Mouse (Mus musculus) kidney, postnatal 25 days (tissue): ENCODE results near the gene Slit2.

Experiments used
- DNase-seq, 2 experiments: peaks; one replicate each; pipeline ENCODE4 v3.0.0; 2021; ENCODE audit warnings: mixed read lengths in 2 of 2

Gene Slit2

DNA sequence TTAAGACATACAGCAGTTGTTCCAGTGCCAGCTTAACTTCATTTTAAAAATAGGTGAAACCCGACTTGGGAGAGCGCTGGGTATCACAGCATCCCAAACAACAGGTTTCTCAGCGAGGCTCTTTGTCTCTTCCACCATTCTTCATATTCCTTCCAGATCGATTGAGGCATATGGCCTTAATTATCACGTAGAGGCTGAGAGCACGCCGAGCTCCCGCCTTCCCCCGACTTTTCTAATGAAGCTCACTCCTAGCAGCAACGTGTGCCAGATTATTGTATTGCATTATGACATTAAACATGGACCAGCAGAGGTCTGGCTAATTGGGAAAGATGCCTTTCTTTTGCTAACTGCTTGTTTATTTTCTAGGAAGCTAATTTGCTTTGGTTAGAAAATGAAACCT is 75.7 kb downstream of the Slit2 start:
- peak in 1 of 2 experiments; percentile 24 for DNase-seq

DNA sequence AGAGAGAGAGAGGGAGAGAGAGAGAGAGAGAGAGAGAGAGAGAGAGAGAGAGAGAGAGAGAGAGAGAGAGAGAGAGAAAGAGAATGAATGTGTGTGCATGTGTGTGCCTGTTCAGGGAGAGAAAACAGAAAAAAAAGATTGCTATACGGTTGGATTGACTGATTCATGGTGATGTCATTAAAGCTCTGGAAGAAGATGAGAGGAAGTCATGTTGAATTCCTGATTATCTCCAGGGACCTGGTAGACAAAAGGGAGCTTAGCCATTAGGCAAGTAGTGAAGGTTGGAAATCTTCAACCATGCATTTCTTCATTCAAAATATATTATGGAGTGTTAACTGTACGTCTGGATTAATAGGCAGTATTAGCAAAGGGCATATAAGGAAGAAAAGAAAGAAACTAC is 77.8 kb downstream of the Slit2 start:
- DNase-seq = no peak

DNA sequence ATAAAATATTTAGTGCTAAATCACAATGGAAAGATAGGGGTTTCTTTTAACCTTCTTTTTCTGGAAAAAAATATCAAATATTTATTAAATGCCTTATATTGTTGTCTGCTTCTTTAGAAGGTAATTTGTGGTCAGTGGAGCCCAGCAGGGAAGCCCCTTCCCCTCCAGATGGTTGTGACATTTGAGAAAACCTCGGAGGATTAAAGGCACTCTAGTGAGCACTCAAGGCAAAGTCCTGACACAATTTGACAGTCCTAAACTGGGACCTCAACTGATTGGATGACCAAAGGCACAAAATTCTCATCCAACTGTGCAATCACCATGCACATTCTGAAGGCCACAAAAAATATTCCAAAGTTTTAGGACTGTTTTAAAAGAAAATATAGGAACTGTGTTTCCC is 95.8 kb downstream of the Slit2 start:
- DNase-seq = no peak

DNA sequence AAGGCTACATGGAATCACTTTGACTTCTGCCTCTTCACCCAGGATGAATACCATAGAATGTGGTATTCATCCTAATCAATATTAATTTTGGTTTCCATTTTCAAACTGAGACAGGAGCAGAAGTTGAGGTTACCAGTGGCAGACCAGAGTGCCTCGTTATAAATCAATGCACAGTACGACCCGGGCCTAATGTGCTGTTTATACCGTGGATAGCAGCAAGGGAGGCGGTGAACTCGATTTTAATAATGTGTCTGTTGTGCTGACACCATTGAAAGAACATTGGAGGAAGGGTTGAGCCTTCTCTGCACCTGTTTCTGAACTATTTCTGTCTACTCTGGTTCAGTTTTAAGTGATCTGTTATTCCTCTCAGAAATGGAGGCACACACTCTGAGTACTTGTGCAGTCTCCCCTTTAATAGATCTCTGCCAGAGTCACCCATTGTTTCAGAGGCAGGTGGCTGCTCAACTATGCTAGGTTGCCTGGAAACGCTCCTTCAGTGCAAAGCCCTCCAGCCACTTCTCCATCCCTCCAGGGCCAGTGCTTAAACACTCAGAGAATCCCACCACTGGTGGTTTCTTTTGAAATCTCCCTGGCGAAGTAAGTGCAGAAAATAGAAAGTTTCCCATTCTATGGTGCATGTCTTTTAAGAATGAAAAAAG is 98.4 kb downstream of the Slit2 start:
- DNase-seq = no peak

DNA sequence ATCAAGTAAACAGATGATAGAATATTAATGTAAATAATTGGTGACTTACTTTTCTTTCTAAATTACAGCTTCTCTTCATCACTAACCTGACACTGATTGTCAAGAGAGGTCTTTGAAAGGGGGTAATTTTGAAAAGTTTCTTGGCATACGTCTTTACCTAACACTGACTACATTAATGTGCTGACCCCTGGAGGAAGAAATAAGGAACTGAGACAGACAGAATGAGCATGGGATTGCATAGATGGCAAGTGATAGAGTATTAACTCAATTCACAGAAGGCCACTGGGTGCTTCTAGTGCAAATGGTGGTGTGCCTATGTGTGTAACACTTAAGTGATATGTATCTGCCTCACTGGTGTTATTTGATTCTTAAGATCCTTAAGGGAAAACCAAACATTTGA is 130.5 kb downstream of the Slit2 start:
- DNase-seq = no peak

DNA sequence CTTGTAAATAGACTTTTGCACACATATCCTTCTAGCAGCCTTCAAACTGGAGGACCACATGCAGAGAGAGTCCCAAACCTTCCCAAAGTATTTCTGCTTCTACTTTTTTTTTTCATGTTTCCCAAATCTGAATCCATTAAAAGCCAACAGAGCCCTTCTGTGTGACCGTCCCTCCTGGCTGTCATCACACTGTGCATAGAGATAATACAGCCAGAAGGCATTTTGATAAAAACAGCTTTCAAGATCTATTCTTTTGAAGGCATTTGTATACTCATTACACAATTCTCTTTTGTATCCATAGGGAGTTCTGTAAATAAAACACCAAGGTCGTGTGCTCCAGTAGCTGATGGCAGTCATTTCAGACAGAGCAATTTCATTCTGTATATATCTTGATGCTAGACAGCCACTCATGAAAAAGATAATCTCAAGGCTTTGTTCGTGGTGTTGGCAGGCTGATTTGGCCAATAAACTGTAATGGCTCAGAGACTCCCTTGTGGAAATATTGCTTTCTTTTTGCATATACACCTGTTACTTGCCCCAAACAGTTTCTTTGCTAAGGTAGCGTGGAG is 132.1 kb downstream of the Slit2 start:
- DNase-seq = no peak

DNA sequence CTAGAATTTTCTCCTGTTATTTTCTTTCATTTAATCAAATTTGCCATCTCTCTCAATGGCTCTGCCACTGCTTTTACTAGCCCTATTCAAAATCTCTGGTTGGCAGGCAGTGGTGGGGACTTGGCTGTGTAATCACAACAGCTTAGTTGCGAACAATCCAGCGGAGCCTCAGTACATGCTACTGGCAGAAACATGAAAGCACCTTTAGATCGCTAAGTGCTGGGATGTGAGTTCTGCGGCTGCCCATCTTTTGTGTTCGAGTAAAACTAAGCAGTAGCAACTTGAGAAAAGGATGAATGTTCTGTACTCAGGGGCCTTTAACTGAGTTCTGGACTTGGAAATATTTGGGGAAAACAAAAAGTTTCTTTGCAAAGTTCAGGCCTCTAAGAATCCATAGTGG is 139.7 kb downstream of the Slit2 start:
- DNase-seq = no peak

DNA sequence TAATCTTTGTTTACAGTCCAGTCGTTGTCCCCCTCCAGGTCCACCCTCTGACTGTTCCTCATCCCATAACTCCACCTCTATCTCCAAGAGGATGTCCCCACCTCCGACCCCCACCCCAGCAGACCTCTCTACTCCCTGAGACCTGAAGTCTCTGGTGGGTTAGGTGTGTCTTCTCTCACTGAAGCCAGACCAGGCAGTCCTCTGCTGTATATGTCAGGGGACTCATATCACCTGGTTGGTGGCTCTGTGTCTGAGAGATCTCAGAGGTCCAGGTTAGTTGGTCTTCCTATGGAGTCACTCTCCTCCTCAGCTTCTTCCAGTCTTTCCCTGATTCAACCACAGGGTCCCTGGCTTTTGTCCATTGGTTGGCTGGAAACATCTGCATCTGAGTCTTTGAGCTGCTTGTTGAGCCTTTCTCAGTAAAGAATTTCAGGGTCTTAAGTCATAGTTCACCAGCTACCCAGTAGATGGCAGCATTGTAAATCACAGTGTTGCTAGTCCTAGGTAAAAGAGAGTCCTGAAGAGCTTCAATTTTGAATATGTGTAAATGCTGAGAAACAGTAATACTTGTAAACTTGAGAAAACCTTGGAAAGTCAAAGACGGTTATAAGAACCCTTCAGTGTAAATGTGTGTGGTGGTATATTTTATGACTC is 143.0 kb downstream of the Slit2 start:
- peak in 1 of 2 experiments; percentile 47 for DNase-seq

DNA sequence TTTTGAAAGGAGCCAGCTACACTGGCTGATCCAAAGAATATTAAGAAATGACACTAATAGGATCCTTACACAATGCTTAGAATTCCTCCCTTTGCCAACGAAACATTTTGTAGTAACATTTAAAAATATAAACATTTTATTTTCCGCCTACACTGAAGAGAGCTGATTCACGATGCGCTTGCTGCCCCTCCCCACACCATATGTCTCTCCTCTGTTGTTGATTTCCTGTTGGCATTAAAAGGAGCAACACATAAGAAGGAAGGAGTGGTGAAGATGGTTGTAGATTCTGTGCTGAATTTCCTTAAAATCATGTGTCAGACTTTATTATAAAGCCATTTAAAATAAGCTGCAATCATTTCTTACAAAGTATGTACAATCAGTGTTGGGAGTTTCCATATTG is 147.0 kb downstream of the Slit2 start:
- DNase-seq = no peak

DNA sequence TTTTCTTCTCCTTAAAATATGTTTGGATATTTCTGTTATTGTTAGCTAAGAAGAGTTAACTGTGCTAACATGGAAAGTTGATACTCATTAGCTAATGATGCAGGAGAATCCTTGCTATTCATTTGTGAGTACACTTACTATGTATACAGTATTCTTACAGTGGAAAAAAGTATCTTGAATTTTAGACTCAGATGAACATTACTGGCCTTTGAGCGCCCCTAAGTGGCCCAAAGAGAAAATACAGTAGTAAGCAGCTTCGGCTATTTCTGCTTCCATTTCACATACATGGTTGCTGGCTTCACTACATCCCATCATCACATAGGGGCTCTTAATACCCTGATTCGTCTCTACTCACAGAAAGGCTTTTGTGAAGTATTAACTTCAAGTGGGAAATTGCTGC is 153.6 kb downstream of the Slit2 start:
- peak in 1 of 2 experiments; percentile 25 for DNase-seq

DNA sequence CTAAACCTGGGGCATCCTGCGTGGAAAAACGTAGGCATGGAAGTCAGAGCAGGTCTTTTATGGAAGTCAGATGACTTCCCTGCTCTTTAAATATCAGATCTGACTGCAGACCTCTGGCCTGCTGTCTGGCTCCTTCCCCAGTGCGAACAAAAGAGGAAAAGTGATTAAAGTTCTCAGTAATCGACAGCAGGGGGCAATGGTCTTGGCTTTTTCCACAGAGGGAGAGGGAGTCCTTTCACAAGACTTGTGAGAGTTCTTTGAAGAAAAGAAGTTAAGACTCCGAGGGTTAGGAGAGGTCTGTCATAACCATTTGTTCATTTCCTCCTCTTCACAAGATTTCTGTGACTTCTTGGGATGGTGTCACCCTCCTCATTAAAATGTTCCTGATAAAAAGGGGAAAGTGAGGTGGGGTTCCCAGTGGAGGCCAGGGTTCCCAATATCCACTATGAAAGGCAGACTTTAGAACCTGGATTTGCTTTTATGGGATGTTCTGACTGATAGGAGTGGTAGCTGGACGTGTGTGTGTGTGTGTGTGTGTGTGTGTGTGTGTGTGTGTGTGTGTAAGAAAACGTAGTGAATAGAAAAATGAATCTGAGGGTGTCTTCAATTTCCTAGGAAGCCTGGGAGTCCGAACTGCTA is 156.0 kb downstream of the Slit2 start:
- DNase-seq = no peak

DNA sequence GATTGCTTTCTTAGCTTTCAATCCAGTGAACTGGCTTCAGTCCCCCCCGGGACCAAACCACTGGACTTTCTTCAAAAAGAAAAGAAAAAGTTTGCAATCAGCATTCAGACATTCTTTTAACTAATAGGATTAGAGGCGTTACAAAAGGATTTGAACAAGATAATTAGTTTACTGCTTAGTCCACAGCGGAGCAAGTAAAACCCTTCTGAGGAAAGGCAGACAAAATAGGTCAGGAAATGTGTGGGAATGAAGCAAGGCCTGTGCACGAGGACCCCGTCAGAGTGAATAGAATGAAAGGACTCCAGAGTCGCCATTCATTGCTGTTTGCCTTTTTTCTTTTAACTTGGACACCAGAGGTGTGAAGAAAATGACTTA is 156.5 kb downstream of the Slit2 start:
- no peak for DNase-seq

DNA sequence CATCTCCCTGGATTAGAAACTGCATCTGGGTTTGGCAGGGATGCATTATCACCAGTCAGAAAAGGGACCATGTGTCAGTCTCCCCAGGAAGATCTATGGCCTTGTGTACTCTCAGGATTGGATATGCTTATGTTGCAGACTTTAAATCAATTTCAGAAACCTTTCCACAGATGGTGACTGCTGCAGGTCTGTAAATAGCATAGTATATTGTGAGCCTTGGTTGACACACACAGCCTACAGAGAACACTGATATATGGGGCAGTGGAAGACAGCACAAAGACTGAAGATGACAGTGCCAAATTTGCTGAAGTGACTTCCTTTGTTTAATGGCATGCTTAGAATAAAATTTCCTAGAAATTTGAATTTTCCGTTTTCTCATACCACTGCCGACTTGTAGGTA is 163.1 kb downstream of the Slit2 start:
- DNase-seq = no peak

DNA sequence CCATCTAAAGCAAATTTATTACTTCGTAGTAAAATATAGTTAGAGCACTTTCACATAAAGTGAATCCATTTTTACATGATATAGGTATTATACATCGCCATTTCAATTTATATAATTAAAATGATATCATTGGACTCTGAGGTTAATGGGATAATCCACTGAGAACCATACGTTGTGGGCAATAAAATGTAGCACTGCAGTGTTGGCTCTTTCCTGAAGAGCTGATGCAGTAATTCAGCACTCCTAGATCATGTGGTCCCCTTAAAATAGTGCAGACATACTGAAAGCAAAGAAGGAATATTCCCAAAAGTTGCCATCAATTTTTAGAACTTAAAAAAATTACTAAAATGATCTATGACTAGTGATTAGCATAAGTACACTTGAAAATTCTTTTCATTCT is 177.9 kb downstream of the Slit2 start:
- DNase-seq = no peak

DNA sequence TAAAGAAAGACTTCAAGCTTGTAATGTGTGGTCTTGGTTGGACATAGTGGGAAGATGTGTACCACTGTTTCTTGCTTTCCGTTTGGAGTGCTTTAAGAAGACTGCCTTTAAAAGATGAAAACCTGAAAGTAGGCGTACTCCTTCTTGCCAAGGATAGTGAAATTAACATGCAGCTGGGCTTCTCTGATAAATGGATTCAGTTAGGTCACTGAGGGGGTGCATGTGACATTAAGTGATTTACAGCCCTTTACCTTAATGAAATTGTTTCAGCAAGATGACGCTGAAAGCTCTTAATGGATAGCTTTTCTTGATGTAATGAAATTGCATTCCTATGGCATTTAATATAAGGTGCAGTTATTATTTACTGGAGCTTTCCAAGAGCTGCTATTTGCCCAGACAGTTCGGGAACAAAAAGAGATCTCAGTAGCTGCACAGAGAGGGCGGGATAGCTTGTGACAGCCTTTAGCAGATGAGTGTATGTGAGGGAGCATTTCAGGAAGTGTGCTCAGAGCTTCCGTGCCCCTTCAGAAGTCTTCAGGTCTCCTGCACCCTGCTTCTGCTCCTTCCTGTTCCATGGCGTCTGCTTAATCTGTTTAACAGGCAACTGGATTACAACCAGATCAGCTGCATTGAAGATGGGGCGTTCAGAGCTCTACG is 198.8 kb downstream of the Slit2 start:
- no peak for DNase-seq

DNA sequence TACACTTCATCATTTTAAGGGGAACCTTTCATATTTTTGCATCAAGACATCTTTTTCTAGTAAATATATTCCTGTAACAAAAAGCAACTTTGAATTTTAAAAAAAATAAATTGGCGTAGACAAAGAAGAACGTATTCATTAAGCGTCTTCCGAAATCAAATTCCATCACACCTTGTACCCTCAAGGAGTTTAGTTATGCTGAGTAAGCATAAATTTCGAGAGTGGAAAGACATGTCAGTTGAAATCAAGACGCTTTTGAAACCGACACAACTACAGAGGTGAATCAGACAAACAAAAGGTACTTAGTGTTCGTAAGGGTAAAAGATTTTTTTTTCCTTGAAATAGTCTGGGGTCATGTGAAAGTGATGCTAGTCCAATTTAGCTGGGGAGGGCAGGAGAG is 201.4 kb downstream of the Slit2 start:
- DNase-seq = no peak

DNA sequence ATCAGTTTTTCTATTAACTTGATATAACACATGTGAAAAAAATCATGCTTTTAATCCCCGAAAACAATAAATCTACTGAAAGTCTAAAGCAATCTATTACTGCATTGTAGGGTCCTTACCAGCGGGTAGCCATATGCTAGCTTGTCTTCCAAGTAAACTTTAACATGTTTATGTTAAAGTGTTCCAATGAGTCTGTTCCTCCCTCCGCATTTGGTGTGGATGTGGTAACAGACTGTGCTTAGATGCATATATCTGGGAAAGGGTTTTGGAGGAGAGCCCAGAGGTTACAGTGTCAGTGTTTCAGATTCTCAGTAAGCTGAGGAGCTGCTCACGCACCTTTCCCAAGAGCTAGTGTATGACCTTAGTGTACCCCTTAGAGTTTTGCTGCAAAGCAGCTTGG is 204.9 kb downstream of the Slit2 start:
- no peak for DNase-seq

DNA sequence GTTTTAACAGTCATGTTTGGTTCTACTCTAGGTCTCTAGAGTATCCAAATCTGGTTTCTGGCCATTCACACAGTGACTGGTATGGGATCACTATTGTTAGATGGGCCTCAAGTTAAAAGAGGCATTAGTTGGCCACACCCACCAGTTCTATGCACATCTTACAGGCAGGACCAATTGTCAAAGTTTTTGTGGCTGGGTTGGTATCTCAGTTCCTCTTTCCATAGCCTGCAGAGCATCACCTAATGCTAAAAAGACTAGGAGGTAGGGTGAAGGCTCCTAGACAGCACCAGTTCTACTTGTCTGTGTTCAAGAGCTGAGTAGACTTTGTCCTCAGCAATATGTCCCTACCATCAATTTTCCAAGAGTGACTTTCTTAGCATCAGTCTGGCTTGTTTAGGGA is 216.4 kb downstream of the Slit2 start:
- no peak for DNase-seq

DNA sequence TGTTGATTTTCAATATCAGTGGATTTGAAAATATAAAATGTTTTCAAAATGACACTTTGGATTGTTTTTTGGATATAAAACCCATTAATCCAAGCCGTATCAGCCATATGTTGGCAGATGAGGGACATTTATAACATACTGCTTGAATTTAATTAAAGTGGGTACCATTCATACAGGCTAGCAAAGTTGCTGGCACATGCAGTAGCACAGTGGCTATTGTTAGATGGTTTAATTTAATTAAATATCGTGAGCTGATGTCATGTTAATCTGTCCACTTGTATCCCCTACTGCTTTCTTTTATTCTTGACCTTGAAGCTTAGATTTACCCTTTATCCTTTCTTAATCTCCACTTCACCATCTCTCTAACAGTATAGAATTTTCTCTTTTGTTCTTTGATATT is 232.3 kb downstream of the Slit2 start:
- DNase-seq = no peak

DNA sequence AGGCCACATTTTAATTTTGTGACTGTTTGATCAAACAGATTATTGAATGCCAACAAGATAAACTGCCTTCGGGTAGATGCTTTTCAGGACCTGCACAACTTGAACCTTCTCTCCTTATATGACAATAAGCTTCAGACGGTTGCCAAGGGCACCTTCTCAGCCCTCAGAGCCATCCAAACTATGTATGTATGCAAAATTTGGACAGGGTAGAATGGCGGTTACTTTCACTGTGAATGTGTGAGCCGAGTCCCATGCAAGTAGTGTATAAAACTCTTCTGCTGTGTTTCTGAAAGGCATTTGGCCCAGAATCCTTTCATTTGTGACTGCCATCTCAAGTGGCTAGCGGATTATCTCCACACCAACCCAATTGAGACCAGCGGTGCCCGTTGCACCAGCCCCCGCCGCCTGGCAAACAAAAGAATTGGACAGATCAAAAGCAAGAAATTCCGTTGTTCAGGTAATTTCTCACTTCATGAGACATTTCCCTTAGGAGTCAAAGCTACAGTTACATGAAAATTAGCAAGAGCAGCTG is 236.8 kb downstream of the Slit2 start:
- DNase-seq = no peak

DNA sequence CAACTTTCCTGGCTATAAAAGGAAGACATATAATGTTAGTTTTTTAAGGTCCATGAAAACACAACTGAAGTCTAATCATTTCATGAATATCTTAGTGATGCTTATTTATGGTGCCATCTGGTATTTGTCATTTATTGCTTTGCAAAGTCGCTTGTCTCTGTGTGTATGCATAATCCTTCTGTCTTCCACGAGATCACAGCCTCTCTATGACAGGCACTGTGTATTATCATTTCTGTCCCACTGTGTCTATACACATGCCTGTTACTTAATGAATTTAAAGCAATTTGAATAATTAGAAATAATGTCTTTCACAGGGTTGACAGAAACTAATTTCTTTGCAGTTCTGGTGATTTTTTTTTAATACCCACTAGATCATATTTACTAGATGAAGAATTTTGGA is 242.6 kb downstream of the Slit2 start:
- DNase-seq = no peak

DNA sequence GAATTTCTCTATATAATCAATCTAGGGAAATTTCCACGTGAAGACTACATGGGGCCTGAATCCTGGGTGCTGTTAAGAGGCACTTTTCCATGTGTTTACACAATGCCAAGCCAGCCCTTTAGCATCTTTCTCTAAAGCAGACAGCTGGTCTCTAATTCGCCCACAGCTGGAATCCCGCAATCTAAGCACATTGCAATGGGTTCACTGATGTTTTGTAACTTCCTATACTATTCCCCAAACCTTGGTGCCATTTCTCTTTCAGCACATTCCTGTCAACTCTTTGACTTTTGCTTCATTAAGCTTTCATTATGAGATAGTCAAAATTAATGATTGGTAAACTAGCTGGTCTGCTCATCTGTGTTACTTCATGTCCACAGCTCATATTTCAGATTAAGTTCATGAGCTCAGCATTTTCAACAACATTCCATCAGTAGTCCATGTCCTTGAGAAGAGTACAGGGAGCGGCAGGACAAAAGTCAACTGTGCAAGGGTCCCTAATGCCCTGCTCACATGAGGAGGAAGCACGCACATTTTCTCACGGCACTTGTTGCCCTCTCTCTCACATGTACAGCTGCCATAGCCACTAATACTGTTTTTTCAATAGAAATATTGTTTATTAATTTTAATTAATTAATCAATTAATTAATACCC is 247.6 kb downstream of the Slit2 start:
- no peak for DNase-seq

DNA sequence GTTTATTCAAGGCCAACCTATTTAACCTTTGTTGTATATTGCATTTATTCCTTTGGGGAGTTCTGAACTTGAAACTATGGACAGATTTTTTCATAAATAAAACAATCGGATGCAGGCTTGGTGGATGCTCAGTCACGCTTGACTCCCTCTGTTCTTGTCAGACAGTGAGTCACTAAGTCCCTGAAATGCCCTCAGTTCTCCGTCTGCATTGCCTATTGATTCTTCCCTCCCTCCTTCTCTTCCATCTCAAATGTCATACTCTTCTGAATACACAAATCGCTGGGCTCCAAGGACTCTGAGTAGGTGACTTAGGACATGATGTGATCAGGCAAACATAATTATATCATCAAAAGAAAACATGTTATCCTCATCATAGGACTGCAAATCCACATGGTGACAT is 251.8 kb downstream of the Slit2 start:
- DNase-seq = no peak
